Mouse (Mus musculus): ENCODE data around the gene Ptges3l. TPM values are rescaled to one million over a fixed set of nuclear protein-coding genes. Genes with fewer than 3 reads are reported as not detected.
"Not testable (repeated sequence)": the region's sequence is repeated elsewhere in the genome, so short reads cannot be mapped to it uniquely, and the experiment has no call there.

Gene Ptges3l
- polyA plus RNA-seq, 1 experiment from 2014 or later, result 28.1 TPM

- CTCF ChIA-PET, result interaction anchor here (0.9 kb wide), 1 partner anchor 10 kb away, joined by 3 read pairs; no protein-coding TSS in a partner anchor
Measured at GRCm38 (mm10) chr11:101459716-101460115, 34.6 kb upstream of the Ptges3l start.

GRCm38 (mm10) chr11:101458217-101458616 is 33.1 kb upstream of the Ptges3l start:
- ATAC-seq, result no peak
- DNase-seq (ENCODE audit: low read depth, low spot score), result no peak
- ChIA-PET POLR2A (no interaction called here), CTCF (no interaction called here)
- in situ Hi-C loops (cut with MboI; ENCODE audit: low pct_unique_long_range_greater_than_20kb), result no loop called here
- no peaks in the 10 kb centered on the region for H3K27me3 ChIP-seq
- TF ChIP-seq CTCF (IDR thresholded peaks at IDR 0.05), result no peak

More at GRCm38 (mm10) chr11:101459716-101460115, 34.6 kb upstream of the Ptges3l start:
- POLR2A ChIA-PET, result no interaction called here
- DNase-seq (ENCODE audit: low read depth, low spot score) (no peak), ATAC-seq (no peak)
- TF ChIP-seq CTCF (IDR thresholded peaks at IDR 0.05), result no peak
- in situ Hi-C loops (cut with MboI; ENCODE audit: low pct_unique_long_range_greater_than_20kb), result no loop called here
- H3K27me3 ChIP-seq, result no peaks in the 10 kb centered on the region

GRCm38 (mm10) chr11:101457631-101458030 is 32.5 kb upstream of the Ptges3l start:
- CTCF ChIA-PET, result interaction anchor here (1.4 kb wide), 1 partner anchor 16 kb away, joined by 3 read pairs; the partner anchor contains the start of gene Rpl27

GRCm38 (mm10) chr11:101455627-101456026 is 30.5 kb upstream of the Ptges3l start:
- in situ Hi-C loops (cut with MboI; ENCODE audit: low pct_unique_long_range_greater_than_20kb), result no loop called here
- DNase-seq (ENCODE audit: low read depth, low spot score) (no peak), ATAC-seq (no peak)
- H3K27me3 ChIP-seq, result no peaks in the 10 kb centered on the region
- ChIA-PET CTCF (interaction anchor here (1.1 to 2.0 kb wide), 2 partner anchors 12 to 37 kb away, joined by 3 to 7 read pairs; no protein-coding TSS in a partner anchor), POLR2A (interaction anchor here (1.8 kb wide), 1 partner anchor 9 kb away, joined by 6 read pairs; the partner anchor contains the start of gene Rnd2)
- no peak for TF ChIP-seq CTCF (IDR thresholded peaks at IDR 0.05)

More at GRCm38 (mm10) chr11:101457631-101458030, 32.5 kb upstream of the Ptges3l start:
- POLR2A ChIA-PET, result no interaction called here
- ATAC-seq, result no peak
- in situ Hi-C loops (cut with MboI; ENCODE audit: low pct_unique_long_range_greater_than_20kb), result no loop called here
- H3K27me3 ChIP-seq, result no peaks in the 10 kb centered on the region
- DNase-seq (ENCODE audit: low read depth, low spot score), result no peak
- TF ChIP-seq CTCF (IDR thresholded peaks at IDR 0.05), result no peak

DNA sequence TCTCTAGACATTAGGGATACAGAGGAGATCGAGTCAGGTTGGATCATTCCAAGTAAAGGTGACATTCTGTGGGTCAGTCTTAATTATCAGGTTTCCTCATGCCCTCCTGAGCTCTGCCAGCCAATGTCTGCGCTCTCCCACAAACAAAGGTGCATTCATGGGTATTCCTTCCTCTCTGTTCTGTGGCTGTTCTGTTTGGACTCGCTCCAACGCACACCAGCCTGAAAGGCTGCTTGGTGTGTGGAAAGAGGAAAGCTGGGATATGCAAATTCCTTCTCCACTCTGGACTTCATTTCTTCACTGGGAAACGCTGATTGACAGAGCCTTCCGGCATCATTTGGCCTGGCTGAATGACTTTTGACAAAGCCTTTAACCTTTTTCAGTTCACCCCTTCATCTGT is 29.6 kb upstream of the Ptges3l start:
- no peak for DNase-seq (ENCODE audit: low read depth, low spot score)
- POLR2A ChIA-PET, result interaction anchor here (1.8 kb wide), 1 partner anchor 10 kb away, joined by 6 read pairs; the partner anchor contains the start of gene Rnd2
- in situ Hi-C loops (cut with MboI; ENCODE audit: low pct_unique_long_range_greater_than_20kb), result no loop called here
- ATAC-seq, result no peak
- CTCF ChIA-PET, result interaction anchor here (0.7 to 2.0 kb wide), 4 partner anchors 9 to 38 kb away, joined by 3 to 7 read pairs (median 4); no protein-coding TSS in a partner anchor
- H3K27me3 ChIP-seq, result no peaks in the 10 kb centered on the region
- TF ChIP-seq CTCF (IDR thresholded peaks at IDR 0.05), result no peak

DNA sequence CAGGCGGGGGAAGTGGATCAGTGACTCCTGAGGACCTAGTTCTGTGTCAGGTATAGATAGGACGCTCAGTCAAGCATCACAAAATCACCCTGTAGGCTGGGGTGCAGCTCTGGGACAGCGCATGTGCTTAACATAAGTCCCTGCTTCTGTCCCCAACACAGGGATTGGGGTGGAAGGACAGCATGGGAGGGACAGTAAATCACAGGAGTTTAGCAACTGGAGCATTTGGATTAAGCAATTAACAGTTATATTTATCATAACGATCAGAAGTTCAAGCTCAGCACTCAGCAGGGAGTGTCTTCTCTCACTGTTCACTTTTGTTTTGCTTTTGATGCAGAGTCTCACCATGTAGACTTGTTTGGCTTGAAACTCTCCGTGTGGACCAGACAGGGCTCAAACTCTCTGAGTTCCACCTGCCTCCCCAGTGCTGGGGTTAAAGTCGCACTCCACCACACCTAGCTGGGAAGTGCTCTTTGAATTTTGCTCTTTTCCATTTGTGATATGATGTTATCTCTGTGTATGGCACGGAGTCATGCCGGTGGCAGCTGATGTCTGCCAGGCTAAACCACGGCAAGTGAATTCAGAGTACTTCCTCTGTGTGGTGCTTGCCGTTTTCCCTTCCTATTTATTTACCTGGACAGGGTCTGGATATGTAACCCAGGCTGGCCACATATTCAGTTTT is 27.1 kb upstream of the Ptges3l start:
- DNase-seq (ENCODE audit: low read depth, low spot score) (no peak), ATAC-seq (no peak)
- POLR2A ChIA-PET, result no interaction called here
- TF ChIP-seq CTCF (IDR thresholded peaks at IDR 0.05), result no peak
- no peaks in the 10 kb centered on the region for H3K27me3 ChIP-seq
- CTCF ChIA-PET, result no interaction called here
- in situ Hi-C loops (cut with MboI; ENCODE audit: low pct_unique_long_range_greater_than_20kb), result no loop called here

DNA sequence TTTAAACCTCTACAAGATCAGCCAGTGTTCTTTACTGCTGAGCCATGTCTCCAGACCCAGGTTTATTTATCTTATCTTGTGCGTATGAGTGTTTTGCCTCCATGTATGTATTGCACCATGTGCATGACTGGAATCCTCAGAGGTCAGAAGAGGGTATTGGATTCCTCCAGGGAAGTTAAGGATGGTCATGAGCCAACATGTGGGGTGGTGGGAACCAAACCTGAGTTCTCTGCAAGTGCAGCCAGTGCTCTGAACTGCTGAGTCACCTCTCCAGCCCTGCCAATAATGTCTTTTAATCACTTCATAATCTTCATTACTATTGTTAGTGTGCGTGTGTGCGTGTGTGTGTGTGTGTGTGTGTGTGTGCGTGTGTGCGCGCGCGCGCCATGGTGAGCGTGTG is 26.4 kb upstream of the Ptges3l start:
- TF ChIP-seq CTCF (IDR thresholded peaks at IDR 0.05), result no peak
- ChIA-PET POLR2A (no interaction called here), CTCF (no interaction called here)
- H3K27me3 ChIP-seq, result no peaks in the 10 kb centered on the region
- no peak for ATAC-seq
- in situ Hi-C loops (cut with MboI; ENCODE audit: low pct_unique_long_range_greater_than_20kb), result no loop called here
- DNase-seq (ENCODE audit: low read depth, low spot score), result no peak

DNA sequence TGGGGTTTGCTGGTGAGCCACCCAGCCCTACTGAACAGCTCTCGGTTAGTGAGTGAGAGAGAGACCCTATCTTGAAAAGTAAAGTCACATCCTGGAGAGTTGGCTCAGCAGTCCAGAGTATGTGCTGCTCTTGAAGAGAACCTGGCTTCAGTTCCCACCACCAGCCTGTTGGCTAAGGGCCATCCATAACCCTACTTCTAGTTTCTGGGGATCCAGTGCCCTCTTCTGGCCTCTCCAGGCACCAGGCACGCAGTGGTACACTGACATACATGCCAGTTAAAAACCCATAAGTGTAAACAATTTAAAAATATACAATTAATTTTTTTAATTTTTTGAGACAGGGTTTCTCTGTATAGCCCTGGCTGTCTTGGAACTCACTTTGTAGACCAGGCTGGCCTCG is 25.3 kb upstream of the Ptges3l start:
- ATAC-seq (no peak), DNase-seq (ENCODE audit: low read depth, low spot score) (no peak)
- H3K27me3 ChIP-seq, result no peaks in the 10 kb centered on the region
- in situ Hi-C loops (cut with MboI; ENCODE audit: low pct_unique_long_range_greater_than_20kb), result no loop called here
- no peak for TF ChIP-seq CTCF (IDR thresholded peaks at IDR 0.05)
- ChIA-PET CTCF (interaction anchor here (1.0 kb wide), 1 partner anchor 9 kb away, joined by 3 read pairs; no protein-coding TSS in a partner anchor), POLR2A (interaction anchor here (1.7 kb wide), 1 partner anchor 15 kb away, joined by 8 read pairs; the partner anchor contains the start of genes Rnd2 and Vat1)

DNA sequence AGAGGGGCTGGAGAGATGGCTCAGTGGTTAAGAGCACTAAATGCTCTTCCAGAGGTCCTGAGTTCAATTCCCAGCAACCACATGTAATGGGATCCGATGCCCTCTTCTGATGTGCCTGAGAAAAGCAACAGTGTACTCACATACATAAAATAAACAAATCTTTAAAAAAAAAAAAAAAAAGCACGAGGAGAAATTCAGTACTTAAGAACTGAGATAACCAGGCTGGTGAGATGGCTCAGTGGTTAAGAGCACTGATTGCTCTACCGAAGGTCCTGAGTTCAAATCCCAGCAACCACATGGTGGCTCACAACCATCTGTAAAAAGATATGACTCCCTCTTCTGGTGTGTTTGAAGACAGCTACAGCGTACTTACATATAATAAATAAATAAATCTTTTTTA is 24.5 kb upstream of the Ptges3l start:
- ATAC-seq, result not testable (repeated sequence)
- POLR2A ChIA-PET, result interaction anchor here (1.7 kb wide), 1 partner anchor 16 kb away, joined by 8 read pairs; the partner anchor contains the start of genes Rnd2 and Vat1

GRCm38 (mm10) chr11:101448899-101449298 is 23.8 kb upstream of the Ptges3l start:
- ChIA-PET CTCF (interaction anchor here (0.7 kb wide), 1 partner anchor 18 kb away, joined by 3 read pairs; no protein-coding TSS in a partner anchor), POLR2A (interaction anchor here (1.0 to 1.7 kb wide), 2 partner anchors 8 to 16 kb away, joined by 3 to 8 read pairs; partner anchors contain the start of genes Rnd2 and Vat1)
- ATAC-seq, result no peak
- no peak for TF ChIP-seq CTCF (IDR thresholded peaks at IDR 0.05)
- no peak for DNase-seq (ENCODE audit: low read depth, low spot score)
- H3K27me3 ChIP-seq, result no peaks in the 10 kb centered on the region
- in situ Hi-C loops (cut with MboI; ENCODE audit: low pct_unique_long_range_greater_than_20kb), result no loop called here

More for the DNA sequence above, 24.5 kb upstream of the Ptges3l start:
- H3K27me3 ChIP-seq; DNase-seq (ENCODE audit: low read depth, low spot score); in situ Hi-C loops (cut with MboI; ENCODE audit: low pct_unique_long_range_greater_than_20kb): not testable (repeated sequence)
- CTCF ChIA-PET, result interaction anchor here (0.7 to 1.0 kb wide), 2 partner anchors 10 to 18 kb away, joined by 3 read pairs; no protein-coding TSS in a partner anchor

- ATAC-seq, result peak; percentile 80
- ChIA-PET POLR2A (interaction anchor here (0.7 to 1.0 kb wide), 2 partner anchors 8 to 16 kb away, joined by 3 read pairs; partner anchors contain the start of gene Rnd2), CTCF (no interaction called here)
- no peak for TF ChIP-seq CTCF (IDR thresholded peaks at IDR 0.05)
- no peaks in the 10 kb centered on the region for H3K27me3 ChIP-seq
- in situ Hi-C loops (cut with MboI; ENCODE audit: low pct_unique_long_range_greater_than_20kb), result no loop called here
- no peak for DNase-seq (ENCODE audit: low read depth, low spot score)
Measured at GRCm38 (mm10) chr11:101448274-101448746, 23.2 kb upstream of the Ptges3l start, which contains the start of gene Ifi35. TSS of gene Ifi35 (plus strand) at chr11:101448407.
